Mouse (Mus musculus) mouse trophoblast stem cell (cell line): ENCODE measurements around the gene Tfap4.
"Not testable (repeated sequence)": the region's sequence is repeated elsewhere in the genome, so short reads cannot be mapped to it uniquely, and the experiment has no call there.

Source experiments
- in situ Hi-C, 2 experiments: fragments of 300-500 bp; cut with MseI, MboI; formaldehyde crosslinking; loops; 2 replicates in 1 of 2; 3 replicates in 1 of 2; pipeline ENCODE4 v1.15.1; 2025

The Tfap4 gene

DNA sequence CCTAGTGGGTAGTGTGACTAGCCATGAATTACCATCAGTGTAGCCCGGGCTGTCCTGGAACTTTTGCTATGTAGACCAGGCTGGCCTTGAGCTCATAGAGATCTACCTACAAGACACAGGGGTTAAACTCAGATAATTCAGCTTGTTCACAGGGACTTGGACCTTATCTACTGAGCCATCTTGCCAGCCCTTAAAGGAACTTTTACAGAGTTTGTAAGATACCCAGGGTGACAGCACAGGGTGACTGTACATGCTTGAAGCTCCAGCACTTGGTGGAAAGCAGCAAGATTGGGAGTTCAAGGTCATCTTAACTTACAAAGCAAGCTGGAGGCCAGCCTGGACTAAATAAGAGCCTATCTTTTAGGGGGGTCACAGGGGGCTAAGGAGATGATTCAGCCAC, 4.1 kb downstream of the Tfap4 start:
- in situ Hi-C loops, result no loop called here

DNA sequence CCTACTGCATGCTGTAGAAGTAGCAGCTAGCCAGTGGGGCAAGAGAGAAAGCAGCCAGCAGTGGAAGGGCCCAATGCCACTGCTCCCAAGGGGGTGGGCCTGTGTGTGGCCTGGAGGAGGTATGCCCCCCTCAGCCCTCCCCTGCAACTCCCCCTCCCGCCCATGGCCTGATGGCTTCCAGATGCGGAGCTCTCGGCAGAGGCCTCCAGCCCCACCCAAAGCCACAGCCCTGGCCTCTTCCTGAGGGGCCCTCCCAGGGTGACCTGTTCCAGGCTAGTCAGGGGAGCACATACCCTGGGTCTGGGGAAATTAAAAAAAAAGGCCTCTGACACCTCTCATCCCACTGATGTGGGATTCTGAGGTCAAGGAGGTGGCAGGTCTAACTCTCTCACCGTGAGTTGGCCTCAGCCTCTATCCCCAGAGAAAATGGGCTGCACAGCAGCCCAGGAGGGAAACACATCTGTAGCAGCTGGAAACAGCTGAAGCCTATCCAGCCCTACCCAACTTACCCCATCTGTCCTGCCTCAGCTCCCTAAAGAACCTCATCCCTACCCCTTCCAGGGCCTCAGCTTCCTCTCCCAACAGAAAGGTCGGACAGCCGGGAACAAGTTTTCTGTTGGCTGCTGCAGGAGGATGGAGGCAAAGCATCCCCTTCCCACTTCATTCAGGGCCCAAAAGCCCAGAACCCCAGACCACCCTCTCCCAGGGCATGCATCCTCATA, 6.7 kb downstream of the Tfap4 start:
- in situ Hi-C loops, result no loop called here

- in situ Hi-C loops, result no loop called here
Measured at GRCm38 (mm10) chr16:4551885-4552284, 7.8 kb downstream of the Tfap4 start.

DNA sequence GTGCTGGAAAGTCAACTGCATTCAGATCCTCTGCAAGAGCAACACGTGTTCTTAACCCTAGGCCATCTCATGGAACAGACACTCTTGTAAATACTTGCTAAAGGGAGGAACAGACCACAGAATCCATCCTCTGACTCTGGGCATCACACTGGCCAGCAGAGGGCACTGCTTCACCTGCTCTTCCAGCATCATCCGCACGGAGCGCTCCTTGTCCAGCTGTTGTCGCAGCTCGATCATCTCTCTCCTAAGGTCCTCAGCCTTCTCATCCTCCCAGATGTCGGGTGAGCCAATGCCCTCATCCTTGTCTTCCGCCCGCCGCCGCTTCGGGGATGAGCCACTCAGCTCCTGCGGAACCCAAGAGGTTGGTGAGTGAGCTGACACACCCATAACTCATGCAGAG, 8.6 kb downstream of the Tfap4 start:
- in situ Hi-C loops, result no loop called here

DNA sequence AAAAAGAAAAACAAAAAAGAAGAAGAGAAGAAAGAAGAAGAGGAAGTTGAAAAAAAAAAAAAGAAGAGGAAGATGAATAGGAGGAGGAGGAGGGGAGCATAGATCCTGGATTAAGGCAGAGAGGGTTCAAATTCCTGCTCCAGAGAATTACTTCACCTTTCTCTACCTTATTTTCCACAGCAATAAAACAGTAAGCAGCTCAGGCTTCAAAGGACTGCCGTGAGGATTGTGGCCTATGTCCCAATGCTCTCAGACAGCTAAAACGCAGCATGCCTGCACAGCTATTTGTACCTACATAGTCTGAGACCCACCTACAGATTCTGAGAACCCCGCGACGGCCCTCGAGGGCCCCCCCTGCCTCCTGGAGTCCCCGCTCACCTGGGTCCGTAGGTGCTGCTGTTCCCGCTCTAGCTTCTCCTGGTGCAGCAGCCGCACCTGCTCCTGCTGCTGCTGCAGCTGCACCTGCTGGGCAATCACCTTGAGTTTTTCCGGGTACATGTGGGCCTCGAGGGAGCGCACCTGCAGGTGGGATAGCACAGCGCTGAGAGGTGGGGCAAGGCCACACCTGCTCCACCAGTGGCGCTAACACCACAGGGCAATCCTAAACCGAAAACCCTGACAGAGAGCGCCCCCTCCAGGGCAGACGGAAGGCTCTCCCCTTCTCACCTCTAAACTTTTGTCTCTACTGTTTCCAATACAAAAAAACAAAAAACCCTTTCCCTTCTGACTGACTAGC, 10.5 kb downstream of the Tfap4 start:
- in situ Hi-C loops, result loop anchor here (10.0 kb wide), 2 partner anchors 234 to 244 kb away; no protein-coding TSS in a partner anchor

- in situ Hi-C loops, result loop anchor here (10.0 kb wide), 2 partner anchors 233 to 243 kb away; no protein-coding TSS in a partner anchor
Measured at GRCm38 (mm10) chr16:4547611-4548010, 12.0 kb downstream of the Tfap4 start.

- in situ Hi-C loops, result loop anchor here (10.0 kb wide), 2 partner anchors 232 to 242 kb away; no protein-coding TSS in a partner anchor
Measured at GRCm38 (mm10) chr16:4546838-4547237, 12.8 kb downstream of the Tfap4 start.

DNA sequence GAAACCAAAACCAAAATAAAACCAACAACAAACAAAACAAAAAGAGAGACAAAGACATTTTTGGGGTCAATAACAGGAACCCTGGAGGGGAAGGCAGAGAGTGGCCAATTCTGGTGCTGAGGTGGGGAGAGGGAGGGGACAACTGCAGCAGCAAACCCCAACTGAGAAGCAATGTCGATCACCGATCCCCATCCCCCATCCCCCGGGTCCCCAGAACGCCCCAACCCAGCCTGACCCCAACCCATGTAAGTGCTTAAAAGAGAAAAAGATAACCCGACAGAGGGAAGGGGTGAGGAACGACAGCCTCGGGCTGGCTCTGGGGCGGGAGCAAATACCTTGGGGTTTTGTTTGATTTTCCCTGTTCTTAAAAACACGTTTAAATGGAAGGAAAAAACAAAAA, 14.8 kb downstream of the Tfap4 start:
- in situ Hi-C loops, result loop anchor here (10.0 kb wide), 2 partner anchors 230 to 240 kb away; no protein-coding TSS in a partner anchor

DNA sequence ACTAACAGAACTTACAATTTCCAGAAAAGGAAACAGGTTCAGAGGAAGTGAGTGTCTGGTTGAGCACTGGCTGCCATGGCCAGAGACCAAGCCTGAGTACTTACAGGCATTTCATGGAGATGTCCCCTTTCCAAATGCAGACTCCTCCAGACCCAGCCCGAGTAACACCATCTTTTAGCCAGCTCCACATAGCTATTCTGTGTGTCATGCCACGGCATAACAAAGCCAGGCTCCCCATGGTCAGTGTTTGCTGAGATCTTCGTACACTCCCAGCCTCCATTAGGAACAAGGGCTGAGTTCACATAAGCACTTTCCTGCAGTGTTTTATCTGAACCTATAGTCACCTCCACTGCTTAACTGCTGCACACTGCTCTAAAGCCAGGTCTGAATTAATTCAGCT, 16.4 kb downstream of the Tfap4 start:
- in situ Hi-C loops, result loop anchor here (10.0 kb wide), 2 partner anchors 228 to 238 kb away; no protein-coding TSS in a partner anchor

GRCm38 (mm10) chr16:4542236-4542774, 17.3 kb downstream of the Tfap4 start:
- in situ Hi-C loops, result loop anchor here (10.0 kb wide), 2 partner anchors 228 to 238 kb away; no protein-coding TSS in a partner anchor

- in situ Hi-C loops, result loop anchor here (10.0 kb wide), 2 partner anchors 227 to 237 kb away; no protein-coding TSS in a partner anchor
Measured at GRCm38 (mm10) chr16:4541501-4542198, 18.0 kb downstream of the Tfap4 start, which contains the start of gene Srl. TSS of gene Srl (minus strand) at chr16:4541816.

DNA sequence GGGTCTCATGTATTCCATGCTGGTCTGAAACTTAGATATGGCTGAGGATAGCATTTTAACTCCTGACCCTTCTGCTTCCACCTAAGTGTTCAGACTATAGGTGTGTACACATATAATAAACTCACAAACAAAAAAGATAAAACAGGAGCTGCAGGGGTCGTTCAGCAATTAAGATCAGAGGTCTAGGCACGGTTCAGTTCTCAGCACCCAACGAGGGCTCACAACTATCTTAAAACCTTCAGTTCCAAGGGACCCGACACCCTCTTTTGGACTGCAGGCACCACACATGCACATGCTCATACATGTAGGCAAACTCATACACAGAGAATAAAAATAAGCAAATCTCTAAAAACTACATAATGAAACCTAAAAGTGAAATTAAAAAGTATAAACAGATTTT, 18.6 kb downstream of the Tfap4 start:
- in situ Hi-C loops, result loop anchor here (10.0 kb wide), 2 partner anchors 226 to 236 kb away; no protein-coding TSS in a partner anchor

- in situ Hi-C loops, result loop anchor here (10.0 kb wide), 2 partner anchors 225 to 235 kb away; no protein-coding TSS in a partner anchor
Measured at GRCm38 (mm10) chr16:4540064-4540775, 19.4 kb downstream of the Tfap4 start.

- in situ Hi-C loops, result no loop called here
Measured at GRCm38 (mm10) chr16:4539521-4539920, 20.1 kb downstream of the Tfap4 start.

GRCm38 (mm10) chr16:4537616-4538358, 21.9 kb downstream of the Tfap4 start:
- in situ Hi-C loops, result no loop called here

GRCm38 (mm10) chr16:4527373-4527772, 32.3 kb downstream of the Tfap4 start:
- in situ Hi-C loops, result not testable (repeated sequence)

GRCm38 (mm10) chr16:4523313-4524004, 36.2 kb downstream of the Tfap4 start:
- in situ Hi-C loops, result no loop called here

GRCm38 (mm10) chr16:4522879-4523278, 36.8 kb downstream of the Tfap4 start:
- in situ Hi-C loops, result no loop called here

DNA sequence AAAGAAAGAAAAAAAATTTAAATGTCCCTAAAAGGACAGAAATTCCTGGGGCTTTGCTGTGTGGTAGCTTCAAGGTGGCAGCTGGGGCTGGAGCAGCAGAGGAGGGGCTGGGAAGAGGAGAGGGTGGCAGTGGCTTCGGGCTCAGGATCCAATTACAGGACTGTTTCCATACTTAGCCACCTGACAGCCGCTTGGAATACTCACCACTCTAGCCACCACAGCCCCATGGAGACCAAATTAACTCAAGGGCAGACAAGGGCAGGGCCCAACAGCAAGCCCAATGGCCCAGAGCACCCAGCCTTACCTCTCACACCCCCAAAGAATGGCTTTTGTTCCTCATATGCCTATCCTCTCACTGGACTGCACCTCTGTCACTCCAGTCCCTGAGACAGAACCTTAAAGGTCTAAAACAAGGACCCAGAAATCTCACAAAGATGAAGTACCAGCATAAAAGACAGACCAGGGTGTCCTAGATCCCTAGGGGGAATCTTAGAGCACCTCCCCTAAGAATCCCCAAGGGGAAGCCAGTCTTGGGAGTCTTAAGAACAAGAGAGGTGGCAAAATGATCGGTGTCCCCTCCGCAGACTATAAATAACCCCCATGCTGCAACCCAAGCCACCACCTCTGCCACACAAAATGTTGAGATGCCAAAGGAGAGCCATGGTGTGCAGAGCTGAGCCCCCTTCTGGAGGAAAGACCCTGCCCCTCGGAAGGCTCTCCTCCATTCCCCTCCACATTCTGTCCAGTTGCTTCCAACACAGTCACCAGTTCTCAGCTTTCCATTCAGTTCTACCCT, 37.7 kb downstream of the Tfap4 start:
- in situ Hi-C loops, result no loop called here
